Mouse (Mus musculus) MEL-GATA-1-ER (cell line): ENCODE measurements around the gene Plaur.

Experiments used
- DNase-seq: peaks from one replicate; pipeline ENCODE4 v3.0.0-alpha.2; 2012; ENCODE audit warnings: low read depth; ENCODE audit errors: extremely low read depth

The Plaur gene

GRCm38 (mm10) chr7:24445266-24445926, 16.9 kb upstream of the Plaur start:
- no peak for DNase-seq

- DNase-seq, result no peak
Observed at GRCm38 (mm10) chr7:24446697-24447340, 15.5 kb upstream of the Plaur start.

GRCm38 (mm10) chr7:24448782-24449517, 13.3 kb upstream of the Plaur start:
- no peak for DNase-seq

- no peak for DNase-seq
Observed at GRCm38 (mm10) chr7:24450585-24451017, 11.7 kb upstream of the Plaur start.

GRCm38 (mm10) chr7:24451855-24452311, 10.4 kb upstream of the Plaur start, which contains the start of gene Irgc1:
Irgc1 (minus strand) TSS chr7:24452297.
- no peak for DNase-seq

GRCm38 (mm10) chr7:24454199-24454598, 8.1 kb upstream of the Plaur start:
- no peak for DNase-seq

GRCm38 (mm10) chr7:24455726-24456125, 6.6 kb upstream of the Plaur start:
- no peak for DNase-seq

GRCm38 (mm10) chr7:24457726-24458370, 4.4 kb upstream of the Plaur start:
- DNase-seq, result no peak

GRCm38 (mm10) chr7:24459440-24459839, 2.8 kb upstream of the Plaur start:
- no peak for DNase-seq

GRCm38 (mm10) chr7:24459843-24460242, 2.4 kb upstream of the Plaur start:
- no peak for DNase-seq

- no peak for DNase-seq
Observed at GRCm38 (mm10) chr7:24461376-24462051, 770 bp upstream of the Plaur start.

GRCm38 (mm10) chr7:24466835-24467234, 4.6 kb downstream of the Plaur start:
- DNase-seq, result no peak

GRCm38 (mm10) chr7:24467886-24468285, 5.6 kb downstream of the Plaur start:
- no peak for DNase-seq

GRCm38 (mm10) chr7:24469126-24469525, 6.8 kb downstream of the Plaur start:
- no peak for DNase-seq

GRCm38 (mm10) chr7:24470356-24470755, 8.1 kb downstream of the Plaur start:
- DNase-seq, result no peak

GRCm38 (mm10) chr7:24472442-24472841, 10.2 kb downstream of the Plaur start:
- DNase-seq, result no peak

- DNase-seq, result no peak
Observed at GRCm38 (mm10) chr7:24472937-24473336, 10.7 kb downstream of the Plaur start.

- DNase-seq, result no peak
Observed at GRCm38 (mm10) chr7:24473913-24474529, 11.7 kb downstream of the Plaur start.

GRCm38 (mm10) chr7:24474811-24475506, 12.7 kb downstream of the Plaur start:
- no peak for DNase-seq

GRCm38 (mm10) chr7:24476338-24476737, 14.1 kb downstream of the Plaur start:
- DNase-seq, result no peak
